Mouse (Mus musculus) kidney, adult 2 months (tissue): ENCODE results near the gene Ube2e1.

Experiments used
- CTCF ChIP-seq: fragments of 200-500 bp; conservative IDR thresholded peaks from 2 replicates; pipeline ENCODE4 v1.5.1; 2011; ENCODE audit warnings: low read depth, mild to moderate bottlenecking, control low read depth, low read length, moderate library complexity, mixed read lengths; ENCODE audit not compliant: insufficient read depth, insufficient read length
- POLR2A ChIP-seq: fragments of 200-500 bp; IDR thresholded peaks from one replicate; pipeline ENCODE4 v1.6.1; 2011; ENCODE audit warnings: low read depth, low read length, control low read depth

DNA sequence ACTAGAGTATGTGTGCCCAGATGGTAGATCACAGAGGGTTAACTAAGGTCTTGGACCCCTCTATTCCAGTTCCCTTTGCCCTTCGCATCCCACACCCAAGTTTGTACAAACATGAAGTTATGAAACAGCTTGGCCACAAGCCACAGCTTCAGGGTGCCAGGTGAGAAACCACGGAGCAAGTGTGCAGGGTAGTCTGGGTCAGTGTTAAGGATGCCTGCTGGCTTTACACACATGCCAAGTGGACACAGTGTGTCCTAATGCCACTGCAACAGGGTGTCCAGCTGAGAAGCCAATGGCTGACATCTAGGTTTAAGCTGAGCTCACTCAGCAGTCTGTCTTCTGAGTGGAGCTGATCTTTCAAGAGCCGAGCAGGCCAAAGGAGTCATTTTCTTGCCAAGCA is 44.5 kb upstream of the Ube2e1 start:
- TF ChIP-seq CTCF (no peak), POLR2A (no peak)
